Mouse (Mus musculus) c-Kit-positive CD71-positive TER-119-positive erythroid progenitor cells, embryonic 14.5 days (primary cell): ENCODE results near the gene Tmem45a.
"Not testable (repeated sequence)": the region's sequence is repeated elsewhere in the genome, so short reads cannot be mapped to it uniquely, and the experiment has no call there.

Source experiments
- DNase-seq: peaks from one replicate; pipeline ENCODE4 v3.0.0-alpha.2; 2013; ENCODE audit warnings: low spot score

Tmem45a gene

GRCm38 (mm10) chr16:56885824-56886615 is at the start of gene Tmem45a:
Gene Tmem45a, minus strand, starts transcription at chr16:56886166.
- peak; percentile 56 for DNase-seq

- DNase-seq: no peak
Measured at GRCm38 (mm10) chr16:56928023-56928422, 42.1 kb upstream of the Tmem45a start, which contains the start of gene Lnp1. Gene Lnp1, minus strand, starts transcription at chr16:56928061.

GRCm38 (mm10) chr16:56920102-56920657 is 34.2 kb upstream of the Tmem45a start:
- peak; percentile 53 for DNase-seq

GRCm38 (mm10) chr16:56917230-56917629 is 31.3 kb upstream of the Tmem45a start:
- no peak for DNase-seq

GRCm38 (mm10) chr16:56908986-56909385 is 23.0 kb upstream of the Tmem45a start:
- no peak for DNase-seq

GRCm38 (mm10) chr16:56902206-56902605 is 16.2 kb upstream of the Tmem45a start:
- not testable (repeated sequence) for DNase-seq

- DNase-seq: no peak
Measured at GRCm38 (mm10) chr16:56891583-56891982, 5.6 kb upstream of the Tmem45a start.

- DNase-seq: no peak
Measured at GRCm38 (mm10) chr16:56886616-56887116, 700 bp upstream of the Tmem45a start.

GRCm38 (mm10) chr16:56884811-56885210 is 1.2 kb downstream of the Tmem45a start:
- DNase-seq: no peak

GRCm38 (mm10) chr16:56873410-56873809 is 12.6 kb downstream of the Tmem45a start:
- no peak for DNase-seq

GRCm38 (mm10) chr16:56870458-56870857 is 15.5 kb downstream of the Tmem45a start:
- no peak for DNase-seq

GRCm38 (mm10) chr16:56868361-56868760 is 17.6 kb downstream of the Tmem45a start:
- no peak for DNase-seq

GRCm38 (mm10) chr16:56867591-56867990 is 18.4 kb downstream of the Tmem45a start:
- no peak for DNase-seq

GRCm38 (mm10) chr16:56852841-56853587 is 33.0 kb downstream of the Tmem45a start:
- no peak for DNase-seq

GRCm38 (mm10) chr16:56842988-56843387 is 43.0 kb downstream of the Tmem45a start:
- DNase-seq: no peak

- DNase-seq: no peak
Measured at GRCm38 (mm10) chr16:56833312-56833711, 52.7 kb downstream of the Tmem45a start.

- no peak for DNase-seq
Measured at GRCm38 (mm10) chr16:56831986-56832385, 54.0 kb downstream of the Tmem45a start.

- peak; percentile 52 for DNase-seq
Measured at GRCm38 (mm10) chr16:56801370-56802109, 84.4 kb downstream of the Tmem45a start.

GRCm38 (mm10) chr16:56800946-56801345 is 85.0 kb downstream of the Tmem45a start:
- DNase-seq: peak; percentile 28

- DNase-seq: peak; percentile 72
Measured at GRCm38 (mm10) chr16:56800469-56800868, 85.5 kb downstream of the Tmem45a start.

- no peak for DNase-seq
Measured at GRCm38 (mm10) chr16:56799541-56800029, 86.4 kb downstream of the Tmem45a start.

- DNase-seq: peak; percentile 26
Measured at GRCm38 (mm10) chr16:56798873-56799272, 87.1 kb downstream of the Tmem45a start.
